Mouse (Mus musculus): ENCODE measurements around the gene Arhgap22.

Arhgap22 gene

GRCm38 (mm10) chr14:33329297-33329805 is 115.5 kb downstream of the Arhgap22 start:
- DNase-seq (ENCODE audit: low spot score in 2 of 2): no peak

DNA sequence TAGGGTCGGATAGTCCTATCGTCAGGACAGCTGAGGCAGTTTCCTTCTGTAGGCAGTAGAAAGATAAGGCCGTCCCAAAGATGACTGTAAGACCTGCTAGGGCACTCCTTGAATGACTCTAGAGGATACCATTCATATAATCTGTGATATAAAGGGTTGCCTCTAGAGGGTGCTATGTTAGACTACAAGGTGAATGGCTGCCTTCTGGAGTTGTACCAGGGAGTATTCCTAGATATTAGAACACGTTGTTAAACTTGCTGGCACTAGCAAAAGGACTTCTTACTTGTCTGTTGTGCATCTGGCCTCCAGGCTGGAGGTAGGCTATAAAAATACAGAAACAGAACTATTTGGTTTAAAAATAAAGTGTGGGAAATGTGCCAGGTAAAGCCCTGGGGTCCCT is 117.2 kb downstream of the Arhgap22 start:
- DNase-seq (ENCODE audit: low spot score in 2 of 2): no peak

DNA sequence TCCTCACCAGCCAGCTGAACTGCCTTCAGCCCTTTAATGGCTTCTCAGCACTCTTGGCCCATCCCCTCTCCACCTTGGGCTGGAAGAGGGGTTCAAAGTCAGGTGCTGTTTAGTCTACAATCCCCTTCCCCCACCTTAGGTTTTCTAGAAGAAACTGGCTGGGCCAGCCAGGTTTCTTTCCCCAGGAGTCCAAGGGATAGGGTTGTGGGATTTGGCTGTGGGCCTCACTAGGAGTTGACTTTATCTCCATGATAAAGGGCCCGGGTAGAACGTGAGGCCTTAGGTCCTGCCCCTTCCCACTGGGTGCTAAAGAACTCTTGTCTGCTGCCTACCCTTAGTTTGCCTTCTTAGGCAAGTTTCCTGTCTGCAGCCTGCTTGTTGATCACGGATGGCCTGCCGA is 117.8 kb downstream of the Arhgap22 start:
- DNase-seq (ENCODE audit: low spot score in 2 of 2): no peak

DNA sequence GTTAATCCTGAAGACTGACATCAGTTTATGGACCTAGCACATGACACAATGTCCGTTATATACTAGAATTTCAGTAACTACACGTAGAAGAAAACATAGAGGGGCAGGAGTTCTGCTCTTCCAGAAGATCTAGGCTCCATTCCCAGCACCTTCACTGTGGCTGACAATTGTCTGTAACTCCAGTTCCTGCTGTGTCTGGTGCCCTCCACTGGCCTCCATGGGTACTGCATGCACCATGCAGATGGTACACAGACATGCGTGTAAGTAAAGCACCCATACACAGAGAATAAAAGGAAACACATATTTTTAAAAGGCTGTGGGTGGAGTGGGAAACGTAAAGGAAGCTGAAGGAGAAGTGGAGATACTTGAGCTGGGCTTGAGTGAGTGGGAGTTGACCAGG is 120.0 kb downstream of the Arhgap22 start:
- DNase-seq (ENCODE audit: low spot score in 2 of 2): no peak

GRCm38 (mm10) chr14:33334402-33334801 is 120.6 kb downstream of the Arhgap22 start:
- DNase-seq (ENCODE audit: low spot score in 2 of 2): no peak

DNA sequence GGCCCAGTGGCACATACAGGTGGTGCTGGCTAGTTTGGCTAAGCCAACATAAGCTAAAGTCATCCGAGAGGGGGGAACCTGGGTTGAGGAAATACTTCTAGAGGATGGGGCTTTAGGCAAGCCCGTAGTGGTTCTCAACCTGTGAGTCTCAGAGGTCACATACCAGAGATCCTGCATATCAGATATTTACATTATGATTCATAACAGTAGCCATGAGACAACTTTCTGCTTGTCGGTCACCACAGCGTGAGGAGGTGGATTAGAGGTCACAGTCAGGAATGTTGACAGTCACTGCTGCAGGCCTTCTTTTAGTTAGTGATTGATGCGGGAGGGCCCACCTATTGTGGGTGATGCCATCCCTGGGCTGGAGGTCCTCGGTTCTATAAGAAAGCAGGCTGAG is 121.9 kb downstream of the Arhgap22 start:
- no peak for DNase-seq (ENCODE audit: low spot score in 2 of 2)

DNA sequence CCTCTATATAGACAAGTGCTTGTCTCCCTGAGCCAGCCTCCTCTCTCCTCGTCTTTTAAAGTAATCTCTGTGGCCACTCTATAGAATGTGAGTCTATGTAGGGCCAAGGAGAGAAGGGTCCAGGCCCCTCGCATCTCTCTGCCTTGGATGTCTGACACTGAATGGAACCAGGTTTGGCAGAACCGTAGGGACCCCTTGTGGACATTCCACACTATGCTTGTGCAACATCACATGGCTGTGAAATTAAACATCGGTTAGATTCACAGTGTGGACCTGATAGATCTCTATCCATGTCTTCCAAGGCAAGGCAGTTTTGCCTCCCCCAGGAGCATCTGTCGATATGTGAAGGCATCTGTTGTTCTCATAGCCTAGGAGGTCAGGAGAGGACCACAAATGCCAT is 124.9 kb downstream of the Arhgap22 start:
- no peak for DNase-seq (ENCODE audit: low spot score in 2 of 2)

DNA sequence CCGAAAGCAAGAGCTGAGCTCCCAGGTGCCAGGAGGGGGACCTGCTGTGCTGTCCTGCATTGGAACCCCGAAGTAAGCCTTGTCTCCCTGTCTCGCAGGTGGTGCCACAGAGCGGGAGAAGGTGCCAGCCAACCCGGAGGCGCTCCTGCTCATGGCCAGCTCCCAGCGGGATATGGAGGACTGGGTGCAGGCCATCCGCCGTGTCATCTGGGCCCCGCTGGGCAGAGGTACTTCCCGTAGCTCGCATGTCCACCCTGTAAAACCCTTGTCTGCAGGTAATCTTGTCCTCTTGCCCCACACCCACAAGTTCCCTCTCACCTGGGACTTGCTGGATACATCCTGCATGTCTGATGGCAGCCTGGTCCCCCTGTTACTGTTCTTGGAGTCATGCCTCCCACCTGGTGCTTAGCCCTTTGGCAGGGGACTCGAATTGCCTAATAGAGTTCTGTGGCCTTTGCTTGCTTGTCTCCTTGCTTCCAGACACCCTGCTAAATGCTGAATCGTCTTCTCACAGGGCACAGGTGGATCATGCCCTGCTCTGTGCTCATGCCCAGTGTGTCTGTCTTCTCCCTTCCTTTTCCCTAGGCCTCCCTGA is 129.4 kb downstream of the Arhgap22 start:
- DNase-seq (ENCODE audit: low spot score in 2 of 2): no peak

DNA sequence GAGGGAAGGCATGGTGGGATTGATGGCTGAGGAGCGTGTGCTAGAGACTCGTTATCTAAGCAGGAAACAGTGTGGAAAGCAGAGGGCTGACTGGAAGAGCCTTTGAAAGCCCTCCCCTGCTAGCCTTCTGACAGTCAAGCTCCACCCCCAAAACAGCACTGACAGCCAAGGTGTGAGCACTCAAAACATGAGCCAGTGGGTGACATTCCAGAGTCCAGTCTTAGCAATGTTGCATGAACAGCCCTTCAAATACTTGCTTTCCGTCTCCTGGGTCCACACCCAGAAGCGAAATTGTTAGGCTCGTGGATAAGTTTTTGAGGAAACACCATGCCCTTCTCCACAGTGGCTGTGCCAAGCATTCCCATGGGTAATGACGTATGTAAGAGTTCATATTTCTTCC is 132.7 kb downstream of the Arhgap22 start:
- DNase-seq (ENCODE audit: low spot score in 2 of 2): no peak

DNA sequence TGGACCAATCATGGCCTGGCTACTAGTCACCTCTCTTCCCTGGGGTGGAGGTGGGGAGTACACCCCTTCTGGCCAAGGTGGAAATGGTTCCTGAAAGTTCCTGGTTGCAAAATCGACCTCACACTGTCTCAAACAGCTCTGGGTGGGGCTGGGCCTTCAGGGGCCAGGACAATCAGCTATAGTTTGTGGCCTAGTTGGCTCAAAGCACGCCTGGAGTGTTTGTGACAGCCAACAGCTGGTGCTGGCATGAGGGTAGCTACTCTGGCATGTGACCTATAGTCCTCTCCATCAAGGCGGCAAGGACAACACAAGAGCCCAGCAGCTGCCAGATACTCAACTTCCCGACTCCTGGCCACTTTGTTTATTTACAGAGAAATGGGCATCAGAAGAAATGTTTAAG is 133.9 kb downstream of the Arhgap22 start:
- DNase-seq (ENCODE audit: low spot score in 2 of 2): no peak

DNA sequence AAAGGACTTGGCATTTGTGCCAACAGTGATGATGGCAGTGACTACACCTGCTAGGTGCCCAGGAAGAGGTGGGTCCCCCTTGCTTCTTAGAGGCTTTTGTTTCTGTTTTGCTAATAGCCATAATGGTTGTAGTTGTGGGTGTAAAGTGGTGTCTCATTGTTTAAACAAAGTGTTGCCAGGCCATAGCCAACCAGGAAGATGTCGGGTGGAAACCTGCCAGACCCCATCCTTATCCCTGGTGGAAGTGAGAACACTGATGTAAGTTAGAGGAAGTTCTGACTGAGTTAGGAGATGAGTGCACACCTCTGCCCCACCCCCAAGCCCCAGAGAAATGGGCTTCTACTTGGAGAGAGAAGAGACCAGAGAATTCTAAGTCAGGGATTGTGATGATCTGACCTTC is 134.3 kb downstream of the Arhgap22 start:
- DNase-seq (ENCODE audit: low spot score in 2 of 2): no peak

GRCm38 (mm10) chr14:33351019-33351418 is 137.2 kb downstream of the Arhgap22 start:
- DNase-seq (ENCODE audit: low spot score in 2 of 2): no peak

DNA sequence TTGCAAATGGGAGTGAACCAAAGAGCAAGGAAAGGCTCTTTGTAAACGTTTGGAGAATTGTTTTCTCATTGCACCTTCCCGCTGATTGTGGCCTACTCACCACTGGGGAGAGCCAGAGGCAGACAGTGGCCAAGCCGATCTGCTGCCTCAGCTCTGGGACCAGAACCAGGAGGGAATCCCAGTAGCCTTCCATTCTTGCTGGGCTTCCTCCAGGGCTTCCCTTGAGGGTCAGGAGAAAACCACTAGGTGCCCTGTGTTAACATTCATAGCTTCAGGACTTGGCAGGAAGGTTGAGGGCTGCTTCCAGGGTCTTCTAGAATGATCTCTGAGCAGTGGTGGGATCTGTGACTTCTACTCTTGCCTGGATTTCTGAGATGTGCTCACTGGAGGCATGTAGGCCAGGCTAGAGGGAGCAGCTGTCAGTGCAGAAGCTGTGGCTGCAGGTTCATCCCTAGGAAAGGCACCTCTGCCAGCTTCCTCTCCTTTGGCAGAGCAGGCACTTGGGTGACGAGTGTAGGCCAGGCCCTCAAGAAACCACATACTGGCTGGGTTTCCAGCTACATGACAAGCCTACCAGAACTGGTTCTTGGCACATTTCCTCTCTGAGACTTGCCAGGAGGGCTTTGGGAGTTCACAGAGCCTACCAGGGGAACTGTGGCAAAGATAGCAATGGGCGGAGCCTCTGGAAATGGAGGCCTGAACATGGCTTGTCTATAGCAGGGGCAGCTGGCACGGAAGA is 138.3 kb downstream of the Arhgap22 start:
- DNase-seq (ENCODE audit: low spot score in 2 of 2): no peak

DNA sequence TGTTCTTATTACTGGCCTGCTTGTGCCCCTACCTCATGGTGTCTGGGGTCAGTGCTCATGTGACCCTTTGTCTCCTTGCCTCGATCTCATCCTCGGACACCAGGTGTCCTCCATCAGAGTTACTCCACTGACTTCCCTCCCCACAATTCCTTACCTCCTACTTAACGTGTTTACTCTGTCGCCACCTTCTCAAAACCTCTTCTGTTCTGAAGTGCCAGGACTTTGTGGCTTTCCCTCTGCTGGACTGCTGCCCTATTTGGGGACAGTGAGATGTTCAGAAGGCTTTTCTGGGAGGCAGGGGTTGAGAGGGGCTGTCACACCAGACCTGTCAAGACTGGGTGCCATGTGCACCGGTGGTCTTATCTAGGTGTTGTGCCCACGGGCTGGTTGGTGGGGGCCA is 139.1 kb downstream of the Arhgap22 start:
- no peak for DNase-seq (ENCODE audit: low spot score in 2 of 2)

DNA sequence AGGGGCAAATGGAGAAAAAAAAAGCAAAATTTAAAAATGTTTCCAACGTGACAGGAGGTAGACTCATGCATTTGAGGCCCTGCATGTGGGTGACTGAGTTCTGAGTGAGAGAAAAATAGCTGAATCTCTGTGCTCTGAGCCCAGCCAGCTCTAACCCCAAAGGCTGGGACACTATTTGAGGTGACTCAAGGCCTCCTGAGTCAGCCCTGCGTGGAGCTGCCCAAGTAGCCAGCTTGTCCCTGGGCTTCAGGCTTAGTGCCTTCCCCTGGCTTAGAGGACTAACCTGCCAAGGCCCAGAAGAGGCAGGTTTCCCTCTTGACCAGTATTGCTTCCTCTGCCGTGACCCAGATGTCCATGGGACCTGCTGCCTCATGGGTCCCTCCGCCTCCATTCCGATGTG is 141.4 kb downstream of the Arhgap22 start:
- no peak for DNase-seq (ENCODE audit: low spot score in 2 of 2)

DNA sequence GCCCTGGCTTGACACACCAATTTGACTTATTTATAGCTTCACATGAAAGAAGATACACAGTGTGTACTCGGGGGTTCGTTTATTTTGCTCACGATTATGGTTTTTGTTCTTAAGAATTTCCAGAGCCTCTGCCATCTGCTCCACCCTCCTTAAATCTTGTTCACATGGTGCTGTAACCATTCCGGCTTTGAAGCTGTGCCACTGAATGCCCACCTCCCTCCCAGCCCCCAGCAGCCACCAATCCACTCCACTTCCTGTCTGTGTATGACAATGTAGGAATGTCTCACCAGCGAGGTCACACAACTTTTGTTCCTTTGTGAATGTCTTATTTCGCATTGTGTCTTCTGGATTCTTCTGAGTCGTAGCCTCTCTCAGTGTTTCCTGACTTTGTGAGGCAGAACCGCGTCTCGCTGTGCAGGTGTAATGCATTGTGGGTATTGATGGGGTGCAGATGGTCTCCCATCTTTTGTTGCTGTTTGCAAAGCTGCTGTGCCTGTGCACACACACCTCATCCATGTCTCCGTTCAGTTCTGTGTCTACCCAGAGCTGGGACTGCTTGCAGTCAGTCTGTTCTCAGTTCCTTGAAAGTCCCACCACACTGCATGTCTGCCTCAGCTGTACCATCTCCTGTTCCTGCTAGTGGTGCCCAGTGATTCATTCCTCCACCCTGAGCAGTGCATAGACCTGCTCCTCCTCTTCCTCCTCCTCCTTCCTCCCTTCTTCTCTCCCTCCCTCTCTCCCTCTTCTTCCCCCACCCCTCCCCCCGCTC is 144.0 kb downstream of the Arhgap22 start:
- no peak for DNase-seq (ENCODE audit: low spot score in 2 of 2)

- no peak for DNase-seq (ENCODE audit: low spot score in 2 of 2)
These were observed 145.1 kb downstream of the Arhgap22 start for GRCm38 (mm10) chr14:33358891-33359290.

GRCm38 (mm10) chr14:33361546-33361945 is 147.7 kb downstream of the Arhgap22 start:
- DNase-seq (ENCODE audit: low spot score in 2 of 2): no peak

DNA sequence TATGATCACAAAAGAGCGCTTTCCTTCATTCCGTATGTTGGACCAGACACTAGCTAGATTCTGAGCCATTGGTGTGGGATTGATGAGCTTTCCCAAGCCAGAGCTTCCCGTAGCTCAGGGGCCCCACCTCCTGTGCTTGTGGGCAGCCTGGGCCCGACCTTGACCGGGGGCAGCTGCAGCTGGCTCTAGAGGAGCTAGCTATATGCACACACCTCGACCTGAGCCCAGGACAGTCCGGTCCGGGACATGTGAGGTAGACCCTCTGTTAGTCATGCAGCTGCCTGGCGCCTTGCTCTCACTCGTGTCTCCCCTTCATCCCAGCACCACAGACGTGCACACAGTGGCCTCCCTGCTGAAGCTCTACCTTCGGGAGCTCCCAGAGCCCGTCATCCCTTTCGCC is 148.3 kb downstream of the Arhgap22 start:
- no peak for DNase-seq (ENCODE audit: low spot score in 2 of 2)

GRCm38 (mm10) chr14:33362807-33363206 is 149.0 kb downstream of the Arhgap22 start:
- no peak for DNase-seq (ENCODE audit: low spot score in 2 of 2)

DNA sequence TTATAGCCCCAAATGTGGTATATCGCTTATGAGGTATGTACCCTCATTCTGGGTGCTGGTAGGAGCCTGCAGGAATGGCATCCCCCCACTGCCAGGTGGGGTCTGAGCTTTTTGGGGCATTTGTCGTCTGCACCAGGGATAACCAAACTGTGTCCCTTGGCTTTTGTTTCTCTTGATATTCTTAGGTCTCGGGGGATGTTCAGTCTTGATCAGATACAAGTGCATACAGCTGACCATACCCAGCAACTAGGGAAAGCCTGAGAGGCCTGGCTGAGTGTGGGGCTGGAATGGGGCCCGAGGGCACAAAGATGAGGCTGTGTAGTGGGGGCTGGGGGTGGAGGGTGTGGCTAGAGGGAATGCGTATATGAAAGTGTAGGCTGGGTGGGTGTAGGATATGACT is 149.8 kb downstream of the Arhgap22 start:
- DNase-seq (ENCODE audit: low spot score in 2 of 2): no peak

DNA sequence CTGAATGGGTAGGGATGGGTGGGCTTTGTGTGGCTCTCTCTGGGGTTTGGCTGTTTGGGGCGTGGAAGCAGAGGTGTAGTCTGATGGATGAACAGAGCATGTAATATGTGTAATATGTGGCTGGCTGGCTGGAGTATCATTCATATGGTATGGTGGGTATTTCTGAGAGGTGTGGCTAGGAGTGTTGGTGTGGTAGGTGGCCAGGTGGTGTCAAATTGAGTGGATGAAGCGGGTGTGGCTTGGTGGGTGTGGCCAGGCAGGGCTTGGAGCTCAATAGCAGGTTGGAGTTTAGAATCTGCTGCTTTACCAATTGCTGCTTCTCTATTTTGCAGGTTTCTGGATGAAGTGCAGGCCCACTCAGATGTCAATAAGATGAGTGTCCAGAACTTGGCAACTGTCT is 150.2 kb downstream of the Arhgap22 start:
- DNase-seq (ENCODE audit: low spot score in 2 of 2): no peak
